Mouse (Mus musculus) liver, postnatal 0 days (tissue): Measurements from ENCODE around the gene Mmp25. TPM values are rescaled to one million over a fixed set of nuclear protein-coding genes. Genes with fewer than 3 reads are reported as not detected.

Experiments used
- ATAC-seq: fragments of 200-750 bp; cut with Nextera tagmentation; 2 replicates; pipeline ENCODE4 v1.8.0; 2017; ENCODE audit warnings: mild to moderate bottlenecking, moderate library complexity
- DNase-seq: peaks from one replicate; pipeline ENCODE4 v3.0.0-alpha.2; 2016
- H3K27ac ChIP-seq: fragments of 300-500 bp; sonication (generic); 2 replicates; pipeline ENCODE4 v1.5.1; 2014; ENCODE audit warnings: antibody characterized with exemption, moderate library complexity, mild to moderate bottlenecking, low read depth
- H3K27me3 ChIP-seq: fragments of 300-500 bp; sonication (generic); 2 replicates; pipeline ENCODE4 v1.6.1; 2014; ENCODE audit warnings: low read length, control low read depth, mixed read lengths; ENCODE audit not compliant: insufficient read depth
- H3K36me3 ChIP-seq: fragments of 300-500 bp; sonication (generic); replicated peaks from 2 replicates; pipeline ENCODE4 v1.6.1; 2014; ENCODE audit warnings: mild to moderate bottlenecking, control low read depth, low read length, moderate library complexity, mixed read lengths; ENCODE audit not compliant: insufficient read depth
- H3K4me1 ChIP-seq: fragments of 300-500 bp; sonication (generic); 2 replicates; pipeline ENCODE4 v1.6.1; 2014; ENCODE audit warnings: antibody characterized with exemption, mild to moderate bottlenecking, control low read depth; ENCODE audit not compliant: insufficient read depth
- H3K4me2 ChIP-seq: fragments of 300-500 bp; sonication (generic); 2 replicates; pipeline ENCODE4 v1.6.1; 2014; ENCODE audit warnings: low read depth, mild to moderate bottlenecking, low read length, moderate library complexity, mixed read lengths
- H3K4me3 ChIP-seq: fragments of 300-500 bp; sonication (generic); 2 replicates; pipeline ENCODE4 v1.5.1; 2014; ENCODE audit warnings: low read depth, low read length
- H3K9ac ChIP-seq: fragments of 300-500 bp; sonication (generic); replicated peaks from 2 replicates; pipeline ENCODE4 v1.6.1; 2014; ENCODE audit warnings: mild to moderate bottlenecking, moderate library complexity
- H3K9me3 ChIP-seq: fragments of 300-500 bp; sonication (generic); 2 replicates; pipeline ENCODE4 v1.6.1; 2016; ENCODE audit warnings: mild to moderate bottlenecking, control low read depth, low read length, mixed read lengths
- CTCF ChIP-seq: sonication (generic); IDR thresholded peaks from 2 replicates; pipeline ENCODE4 v1.5.1; 2016; ENCODE audit warnings: antibody characterized with exemption, low read depth
- EP300 ChIP-seq: IDR thresholded peaks from 2 replicates; pipeline ENCODE4 v1.6.1; 2016; ENCODE audit warnings: antibody characterized with exemption, low read depth, mild to moderate bottlenecking
- WGBS: fragments of 180-500 bp; shearing (Covaris S2); extraction: QIAGEN DNeasy Blood & Tissue Kit; methylation state at CpG from one replicate; pipeline ENCODE4 v1.1.7; 2014; ENCODE audit not compliant: insufficient replicate concordance; 5-methylcytosine and 5-hydroxymethylcytosine counted together
- polyA plus RNA-seq: library from polyadenylated mRNA; unstranded; fragments of >200 nt; fragmentation: Nextera tagmentation; extraction: Ambion mirVana; gene quantifications from 2 replicates; pipeline ENCODE4 v1.2.1, GENCODE M21; 2015

The Mmp25 gene
- polyA plus RNA-seq, 1 experiment from 2014 or later = 0.67 TPM

DNA sequence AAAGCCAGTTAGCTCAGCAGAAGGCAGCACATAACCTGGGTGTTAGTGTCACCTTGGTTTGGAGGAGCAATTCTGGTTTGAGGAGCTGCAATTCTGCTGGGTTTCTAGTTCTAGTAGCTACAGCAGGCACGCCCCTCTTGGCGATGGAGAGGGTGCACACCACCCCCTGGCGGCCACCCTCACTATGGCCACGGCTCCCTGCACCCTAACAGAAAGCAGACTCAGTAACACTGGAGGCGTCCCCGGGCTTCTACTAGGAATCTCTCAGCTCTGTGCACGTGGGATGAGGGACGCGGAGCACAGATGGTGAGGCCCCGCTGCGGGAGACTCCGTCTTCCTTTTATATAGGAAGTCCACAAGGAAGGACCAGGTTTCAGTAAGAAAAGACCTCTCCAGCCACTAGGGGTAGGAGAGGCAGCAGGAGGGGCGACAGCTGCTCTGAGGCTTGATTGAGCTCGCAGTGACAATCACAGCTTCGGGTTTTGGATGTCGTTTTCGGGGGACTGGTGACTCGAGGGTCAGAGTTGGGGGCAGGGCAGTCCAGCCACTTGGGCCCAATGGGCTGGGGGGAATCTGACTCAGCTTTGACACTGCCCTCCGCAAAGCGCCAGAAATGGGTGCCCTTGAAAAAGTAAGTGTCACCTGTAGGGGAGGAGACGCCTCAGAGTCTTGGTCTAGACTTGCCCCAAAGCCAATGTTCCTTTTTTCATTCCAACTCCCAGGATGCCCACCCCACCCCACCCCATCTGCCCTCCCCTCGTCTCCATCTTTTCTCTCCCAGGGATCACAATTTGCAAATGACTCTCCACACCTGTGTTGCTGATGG, 14.7 kb downstream of the Mmp25 start:
- H3K27ac ChIP-seq = no peak overlapping the region
- H3K27me3 ChIP-seq = 0 out of 2 replicates have a peak, but pooled peaks cover 5% of the 10 kb centered on the region
- no peaks in the 10 kb centered on the region; the same call in 1 of the 2 replicates for H3K4me1 ChIP-seq
- no peak overlapping the region for H3K4me2 ChIP-seq
- no peak overlapping the region for H3K4me3 ChIP-seq
- no peak overlapping the region for H3K9ac ChIP-seq
- DNase-seq (peak; percentile 82), ATAC-seq (peak; percentile 76)
- no peaks in the 10 kb centered on the region for H3K36me3 ChIP-seq
- TF ChIP-seq EP300 (no peak), CTCF (peak; percentile 86)
- H3K9me3 ChIP-seq = no peaks in the 10 kb centered on the region
- 13% methylated on average over 22 of the region's 22 CpGs for WGBS

DNA sequence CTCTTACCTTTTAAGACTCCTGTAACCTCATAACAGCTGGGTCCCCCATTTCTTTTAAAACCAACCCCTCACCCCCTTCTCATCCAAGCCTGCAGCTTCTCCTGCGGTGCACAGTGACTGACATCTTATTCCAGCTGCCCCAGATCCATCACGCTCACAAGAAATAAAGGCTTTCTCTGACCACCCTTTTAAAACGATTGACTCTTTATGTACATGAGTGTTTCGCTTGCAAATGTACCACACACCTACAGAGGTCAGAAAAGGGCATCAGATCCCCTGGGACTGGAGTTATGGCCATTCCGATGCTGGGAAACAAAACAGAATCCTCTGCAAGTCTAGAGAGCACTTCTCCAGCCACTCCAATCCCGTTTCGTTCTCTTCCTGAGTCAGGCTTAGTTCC, 17.3 kb downstream of the Mmp25 start:
- WGBS = 47% methylated on average over 7 of the region's 7 CpGs
- TF ChIP-seq EP300 (no peak), CTCF (no peak)
- no peak for DNase-seq

DNA sequence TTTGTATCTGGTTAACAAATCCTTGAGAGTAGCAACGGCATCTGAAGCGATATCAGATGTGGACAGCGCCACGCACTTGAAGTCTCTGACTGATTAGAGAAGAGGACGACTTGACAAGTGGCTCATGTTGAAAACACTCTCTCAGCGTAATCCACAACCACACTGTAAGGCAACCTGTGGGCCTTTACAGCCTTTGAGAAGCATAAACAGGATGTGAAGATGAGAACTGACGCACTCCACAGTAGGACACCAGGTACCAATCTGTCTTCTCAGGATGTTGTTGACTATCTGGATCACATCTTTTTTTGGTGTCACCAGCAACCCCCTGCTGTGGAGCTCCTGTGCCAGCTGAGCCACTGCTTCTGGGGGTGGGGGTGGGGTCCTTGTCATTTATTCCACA, 24.7 kb downstream of the Mmp25 start:
- 60% methylated on average over 7 of the region's 7 CpGs for WGBS
- no peak for TF ChIP-seq EP300
- no peak for TF ChIP-seq CTCF
- H3K4me3 ChIP-seq = no peak overlapping the region

More for the DNA sequence above, 17.3 kb downstream of the Mmp25 start:
- no peak overlapping the region for H3K9ac ChIP-seq
- no peaks in the 10 kb centered on the region for H3K9me3 ChIP-seq
- no peak overlapping the region for H3K4me2 ChIP-seq
- 0 out of 2 replicates have a peak, but pooled peaks cover 5% of the 10 kb centered on the region for H3K27me3 ChIP-seq
- H3K4me1 ChIP-seq = no peaks in the 10 kb centered on the region; the same call in 1 of the 2 replicates
- H3K27ac ChIP-seq = no peak overlapping the region
- H3K36me3 ChIP-seq = no peaks in the 10 kb centered on the region
- no peak for ATAC-seq
- H3K4me3 ChIP-seq = no peak overlapping the region

DNA sequence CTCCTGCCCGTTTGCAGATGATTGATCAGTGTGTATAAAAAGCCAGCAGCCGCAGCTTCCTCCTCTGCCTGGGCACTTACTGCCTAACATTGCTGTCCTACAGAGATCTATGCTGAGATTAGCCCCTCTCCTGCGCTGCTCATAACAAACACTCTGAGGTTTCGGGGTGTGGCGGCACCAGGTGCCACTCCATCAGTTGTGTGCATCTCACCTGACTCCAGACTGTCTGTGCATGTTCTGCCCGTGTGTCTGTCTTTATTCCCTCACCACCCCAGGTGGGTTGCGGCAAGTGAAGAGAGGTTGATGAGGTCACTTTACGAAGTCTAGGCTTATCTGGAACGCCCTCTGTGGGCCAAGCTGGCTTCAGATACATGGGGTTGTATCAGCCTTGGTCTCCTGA, 28.0 kb downstream of the Mmp25 start:
- H3K36me3 ChIP-seq = no peaks in the 10 kb centered on the region
- DNase-seq (no peak), ATAC-seq (no peak)
- H3K4me1 ChIP-seq = no peaks in the 10 kb centered on the region
- no peak overlapping the region for H3K27ac ChIP-seq
- TF ChIP-seq EP300 (no peak), CTCF (no peak)
- 0 out of 2 replicates have a peak, but pooled peaks cover 4% of the 10 kb centered on the region for H3K27me3 ChIP-seq
- no peak overlapping the region for H3K4me2 ChIP-seq
- no peaks in the 10 kb centered on the region for H3K9me3 ChIP-seq
- WGBS = 21% methylated on average over 9 of the region's 9 CpGs
- H3K4me3 ChIP-seq = no peak overlapping the region
- H3K9ac ChIP-seq = no peak overlapping the region

More for the DNA sequence above, 24.7 kb downstream of the Mmp25 start:
- ATAC-seq = no peak
- Histone ChIP-seq H3K9ac (no peak overlapping the region), H3K4me1 (no peaks in the 10 kb centered on the region), H3K27me3 (0 out of 2 replicates have a peak, but pooled peaks cover 4% of the 10 kb centered on the region), H3K27ac (no peak overlapping the region), H3K36me3 (no peaks in the 10 kb centered on the region), H3K9me3 (no peaks in the 10 kb centered on the region), H3K4me2 (no peak overlapping the region)
- no peak for DNase-seq

DNA sequence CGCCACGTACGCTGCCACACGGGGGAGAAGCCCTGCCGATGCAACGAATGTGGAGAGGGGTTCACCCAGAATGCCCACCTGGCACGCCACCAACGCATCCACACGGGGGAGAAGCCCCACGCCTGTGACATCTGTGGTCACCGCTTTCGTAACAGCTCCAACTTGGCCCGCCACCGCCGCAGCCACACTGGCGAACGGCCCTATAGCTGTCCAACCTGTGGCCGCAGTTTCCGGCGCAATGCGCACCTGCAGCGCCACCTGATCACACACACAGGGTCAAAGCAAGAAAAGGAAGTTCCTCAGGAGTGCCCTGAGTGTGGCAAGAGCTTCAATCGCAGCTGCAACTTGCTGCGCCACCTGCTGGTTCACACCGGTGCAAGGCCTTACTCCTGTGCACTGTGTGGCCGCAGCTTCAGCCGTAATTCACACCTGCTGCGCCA, 34.7 kb downstream of the Mmp25 start:
- no peaks in the 10 kb centered on the region for H3K27me3 ChIP-seq
- ATAC-seq = peak; percentile 71
- TF ChIP-seq CTCF (peak; percentile 79), EP300 (no peak)
- H3K36me3 ChIP-seq = no peaks in the 10 kb centered on the region
- no peaks in the 10 kb centered on the region for H3K4me1 ChIP-seq
- no peaks in the 10 kb centered on the region for H3K9me3 ChIP-seq
- H3K4me2 ChIP-seq = no peak overlapping the region
- H3K9ac ChIP-seq = no peak overlapping the region
- 64% methylated on average over 28 of the region's 28 CpGs for WGBS
- H3K27ac ChIP-seq = no peak overlapping the region
- DNase-seq = peak; percentile 74
- no peak overlapping the region for H3K4me3 ChIP-seq

DNA sequence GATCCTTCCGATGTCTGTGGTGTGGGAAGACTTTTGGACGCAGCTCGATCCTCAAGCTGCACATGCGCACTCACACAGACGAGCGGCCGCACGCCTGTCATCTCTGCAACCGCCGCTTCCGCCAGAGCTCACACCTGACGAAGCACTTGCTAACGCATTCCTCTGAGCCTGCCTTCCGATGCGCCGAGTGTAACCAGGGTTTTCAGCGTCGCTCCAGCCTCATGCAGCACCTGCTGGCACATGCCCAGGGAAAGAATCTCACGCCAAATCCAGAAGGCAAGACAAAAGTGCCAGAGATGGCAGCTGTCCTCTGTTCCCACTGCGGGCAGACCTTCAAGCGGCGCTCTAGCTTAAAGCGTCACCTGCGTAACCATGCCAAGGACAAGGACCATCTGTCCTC, 35.5 kb downstream of the Mmp25 start:
- Histone ChIP-seq H3K4me3 (no peak overlapping the region), H3K27me3 (no peaks in the 10 kb centered on the region), H3K4me2 (no peak overlapping the region), H3K9me3 (no peaks in the 10 kb centered on the region), H3K4me1 (no peaks in the 10 kb centered on the region), H3K27ac (no peak overlapping the region), H3K9ac (no peak overlapping the region), H3K36me3 (no peaks in the 10 kb centered on the region)
- ATAC-seq = no peak
- no peak for TF ChIP-seq CTCF
- no peak for TF ChIP-seq EP300
- 88% methylated on average over 24 of the region's 24 CpGs for WGBS
- no peak for DNase-seq
